ENCODE assay signal across 9 mouse cellular contexts in genomic region chr11:97669829-97670228, GRCm38 (mm10). TPM values are rescaled to one million over a fixed set of nuclear protein-coding genes. Genes with fewer than 3 reads are reported as not detected.
DNase-seq lines count a peak whose midpoint lies in the region; ATAC-seq and TF ChIP-seq lines count a peak whose summit lies in the region.
"Had no signal": no experiment of that assay in that cellular context is flagged by ENCODE, and none has a peak within 500 bp of the region (broad histone marks: within the 10 kb centered on the region; RNA-seq: fewer than 3 reads in every experiment).

No protein-coding gene starts in this region.

- in situ Hi-C loops in ES-E14 (cut with MboI; ENCODE audit: low sequenced_read_pairs in 2 of 2, unreplicated experiment in 2 of 2), result no loop called here

- H3K4me1 ChIP-seq in forebrain, embryonic 10.5 days, result peaks cover 41% of the 10 kb centered on the region
- H3K4me1 ChIP-seq in forebrain, embryonic 11.5 days (replicated peaks; ENCODE audit: control insufficient read depth, insufficient read depth, low read length), result peaks cover 6% of the 10 kb centered on the region
- peaks cover 25 to 69% of the 10 kb centered on the region in 2 experiments for H3K4me1 ChIP-seq in ES-E14 (ENCODE audit: control insufficient read depth in 2 of 2, insufficient read depth in 2 of 2, low read length in 2 of 2, poor library complexity in 1 of 2)
- H3K4me1 ChIP-seq in forebrain, embryonic 15.5 days, result peaks cover 32% of the 10 kb centered on the region
- peaks cover 21% of the 10 kb centered on the region for H3K4me1 ChIP-seq in intestine, embryonic 16.5 days (ENCODE audit: control insufficient read depth, insufficient read depth, low read length)
- H3K4me1 ChIP-seq in olfactory bulb, adult 2 months (ENCODE audit: control insufficient read depth, insufficient read depth, low read length), result peaks cover 46% of the 10 kb centered on the region

- ATAC-seq in forebrain, embryonic 11.5 days (replicated peaks; ENCODE audit: low FRiP score), result no peak
- ATAC-seq in forebrain, embryonic 15.5 days (replicated peaks), result no peak
- peak; percentile 12; the same call in 1 of the 2 replicates for ATAC-seq in intestine, embryonic 16.5 days
- ATAC-seq in erythroblast, adult 5-6 weeks (replicated peaks; ENCODE audit: low FRiP score, poor library complexity, severe bottlenecking), result no peak

- TF ChIP-seq POLR2A in olfactory bulb, adult 2 months (IDR thresholded peaks at IDR 0.05; ENCODE audit: insufficient read depth, low read depth, low read length), result no peak

- no peaks in the 10 kb centered on the region for H3K27me3 ChIP-seq in forebrain, embryonic 10.5 days (ENCODE audit: poor library complexity, severe bottlenecking)
- no peaks in the 10 kb centered on the region for H3K27me3 ChIP-seq in forebrain, embryonic 11.5 days (ENCODE audit: control insufficient read depth, insufficient read depth, low read length)
- no peaks in the 10 kb centered on the region for H3K27me3 ChIP-seq in forebrain, embryonic 15.5 days
- H3K27me3 ChIP-seq in intestine, embryonic 16.5 days (replicated peaks; ENCODE audit: control insufficient read depth, insufficient read depth, low read length), result no peaks in the 10 kb centered on the region

- peak overlapping the region; percentile 48; the same call in 1 of the 2 replicates for H3K27ac ChIP-seq in forebrain, embryonic 10.5 days
- H3K27ac ChIP-seq in forebrain, embryonic 11.5 days (ENCODE audit: low read depth, low read length), result no peak overlapping the region
- H3K27ac ChIP-seq in ES-E14 (ENCODE audit: insufficient read depth, low read depth, low read length, poor library complexity, severe bottlenecking), result peak overlapping the region; percentile 84
- peak overlapping the region; percentile 60 for H3K27ac ChIP-seq in forebrain, embryonic 15.5 days (replicated peaks)
- 0 out of 2 replicates have a peak overlapping the region, but pooled peaks have one; percentile 28 for H3K27ac ChIP-seq in intestine, embryonic 16.5 days (ENCODE audit: low read length)
- H3K27ac ChIP-seq in olfactory bulb, adult 2 months (ENCODE audit: insufficient read depth, low read depth, low read length), result peak overlapping the region; percentile 29; the same call in 1 of the 2 replicates

- TF ChIP-seq CTCF in olfactory bulb, adult 2 months (IDR thresholded peaks at IDR 0.05; ENCODE audit: insufficient read depth, low read depth, low read length), result no peak

- peak overlapping the region; percentile 10; the same call in 1 of the 2 replicates for H3K4me3 ChIP-seq in forebrain, embryonic 10.5 days
- no peak overlapping the region for H3K4me3 ChIP-seq in forebrain, embryonic 11.5 days (ENCODE audit: low read depth, low read length)
- H3K4me3 ChIP-seq in ES-E14 (ENCODE audit: insufficient read depth in 1 of 2, low read depth in 1 of 2, low read length in 2 of 2, poor library complexity in 1 of 2, severe bottlenecking in 1 of 2), result peak overlapping the region; percentile 8 to 51; a peak in 2 of 4 replicates
- no peak overlapping the region for H3K4me3 ChIP-seq in forebrain, embryonic 15.5 days
- no peak overlapping the region for H3K4me3 ChIP-seq in intestine, embryonic 16.5 days (ENCODE audit: low read length)
- no peak overlapping the region for H3K4me3 ChIP-seq in olfactory bulb, adult 2 months (ENCODE audit: insufficient read depth, low read depth, low read length)

- DNase-seq in forebrain, embryonic 10.5 days (ENCODE audit: extremely low spot score, low spot score), result no peak
- DNase-seq in forebrain, embryonic 11.5 days (ENCODE audit: low spot score), result no peak
- DNase-seq in ES-E14 (ENCODE audit: low read depth, low spot score), result no peak
- DNase-seq in layer of hippocampus, adult 18-20 months (ENCODE audit: low spot score in 2 of 2), result no peak

- H3K9me3 ChIP-seq in forebrain, embryonic 10.5 days, result peaks cover 4% of the 10 kb centered on the region; the same call in 1 of the 2 replicates
- no peaks in the 10 kb centered on the region for H3K9me3 ChIP-seq in forebrain, embryonic 11.5 days (ENCODE audit: control insufficient read depth, low read length)
- no peaks in the 10 kb centered on the region for H3K9me3 ChIP-seq in ES-E14 (ENCODE audit: control insufficient read depth, insufficient read depth, low read depth, low read length)
- H3K9me3 ChIP-seq in forebrain, embryonic 15.5 days, result no peaks in the 10 kb centered on the region
- H3K9me3 ChIP-seq in intestine, embryonic 16.5 days (ENCODE audit: control insufficient read depth, low read length), result no peaks in the 10 kb centered on the region

- WGBS in forebrain, embryonic 10.5 days, result 32% methylated on average over 6 of the region's 6 CpGs
- 42% methylated on average over 6 of the region's 6 CpGs for WGBS in forebrain, embryonic 11.5 days
- WGBS in forebrain, embryonic 15.5 days, result 20% methylated on average over 6 of the region's 6 CpGs
- 20% methylated on average over 6 of the region's 6 CpGs for WGBS in intestine, embryonic 16.5 days
- 19% methylated on average over 6 of the region's 6 CpGs for WGBS in olfactory bulb, adult 2 months

- H3K4me2 ChIP-seq in forebrain, embryonic 11.5 days (ENCODE audit: low read depth, low read length, severe bottlenecking), result no peak overlapping the region
- H3K4me2 ChIP-seq in forebrain, embryonic 15.5 days (replicated peaks), result no peak overlapping the region
- H3K4me2 ChIP-seq in intestine, embryonic 16.5 days (ENCODE audit: low read depth, low read length), result no peak overlapping the region

- peaks cover 100% of the 10 kb centered on the region for H3K36me3 ChIP-seq in forebrain, embryonic 10.5 days (replicated peaks)
- H3K36me3 ChIP-seq in forebrain, embryonic 11.5 days (ENCODE audit: control insufficient read depth, insufficient read depth, low read length), result peaks cover 18% of the 10 kb centered on the region
- peaks cover 86% of the 10 kb centered on the region for H3K36me3 ChIP-seq in ES-E14 (ENCODE audit: control insufficient read depth, insufficient read depth, low read length, poor library complexity, severe bottlenecking)
- peaks cover 59% of the 10 kb centered on the region for H3K36me3 ChIP-seq in forebrain, embryonic 15.5 days
- peaks cover 36% of the 10 kb centered on the region for H3K36me3 ChIP-seq in intestine, embryonic 16.5 days (ENCODE audit: control insufficient read depth, insufficient read depth, low read length)

- H3K9ac ChIP-seq in forebrain, embryonic 11.5 days (ENCODE audit: low read length), result no peak overlapping the region
- peak overlapping the region; percentile 59 for H3K9ac ChIP-seq in ES-E14 (ENCODE audit: insufficient read depth, low read depth, low read length, poor library complexity, severe bottlenecking)
- no peak overlapping the region for H3K9ac ChIP-seq in forebrain, embryonic 15.5 days (replicated peaks)
- H3K9ac ChIP-seq in intestine, embryonic 16.5 days (ENCODE audit: low read depth, low read length), result no peak overlapping the region

RNA-seq across cellular contexts. Expression of gene Mllt6, which starts 6.6 kb away (rescaled TPM):
- polyA plus RNA-seq in forebrain, embryonic 10.5 days (2016; fragmentation: Nextera tagmentation; extraction: Ambion mirVana), result 1.5 and 2.5 TPM in 2 replicates
- 3.4 and 4.9 TPM in 2 replicates for polyA plus RNA-seq in forebrain, embryonic 11.5 days (2014; fragmentation: Nextera tagmentation; extraction: Ambion mirVana)
- 113 and 142 TPM in 2 replicates for total RNA-seq in ES-E14 (2012; rRNA removed)
- polyA plus RNA-seq in forebrain, embryonic 15.5 days (2015; fragmentation: Nextera tagmentation; extraction: Ambion mirVana), result 4.3 and 4.7 TPM in 2 replicates
- polyA plus RNA-seq in intestine, embryonic 16.5 days (2015; fragmentation: Nextera tagmentation; extraction: Ambion mirVana), result 2.2 and 2.6 TPM in 2 replicates
- 69.4 and 106 TPM in 2 replicates for polyA plus RNA-seq in olfactory bulb, adult 2 months (2012; ENCODE audit: insufficient read depth, insufficient read length, low replicate concordance, missing spikeins)
- 1.2 and 1.9 TPM in 2 replicates for total RNA-seq in erythroblast, adult 5-6 weeks (2015; ENCODE audit: low replicate concordance)
- total RNA-seq in erythroblast, adult 5-6 weeks (2017; ENCODE audit: low replicate concordance), result 1.5 and 3.9 TPM in 2 replicates
- 100 to 1,000 TPM; 122 to 137 TPM for total RNA-seq in layer of hippocampus, adult 18-20 months (2021)

RNA-seq across cellular contexts. Expression of gene Cisd3, which starts 15.8 kb away (rescaled TPM):
- 17.0 and 21.7 TPM in 2 replicates for polyA plus RNA-seq in forebrain, embryonic 10.5 days (2016; fragmentation: Nextera tagmentation; extraction: Ambion mirVana)
- polyA plus RNA-seq in forebrain, embryonic 11.5 days (2014; fragmentation: Nextera tagmentation; extraction: Ambion mirVana), result 13.5 and 14.0 TPM in 2 replicates
- 49.9 and 66.0 TPM in 2 replicates for total RNA-seq in ES-E14 (2012; rRNA removed)
- 17.4 and 19.5 TPM in 2 replicates for polyA plus RNA-seq in forebrain, embryonic 15.5 days (2015; fragmentation: Nextera tagmentation; extraction: Ambion mirVana)
- polyA plus RNA-seq in intestine, embryonic 16.5 days (2015; fragmentation: Nextera tagmentation; extraction: Ambion mirVana), result 120 and 135 TPM in 2 replicates
- polyA plus RNA-seq in olfactory bulb, adult 2 months (2012; ENCODE audit: insufficient read depth, insufficient read length, low replicate concordance, missing spikeins), result not detected in 2 replicates
- 2.3 TPM in 1 of 2 replicates, not detected in the other for total RNA-seq in erythroblast, adult 5-6 weeks (2015; ENCODE audit: low replicate concordance)
- total RNA-seq in erythroblast, adult 5-6 weeks (2017; ENCODE audit: low replicate concordance), result 1.7 TPM in 1 of 2 replicates, not detected in the other
- total RNA-seq in layer of hippocampus, adult 18-20 months (2021), result 10 to 100 TPM; 51.3 to 52.0 TPM

RNA-seq across cellular contexts. Expression of gene Pcgf2, which starts 30.5 kb away (rescaled TPM):
- 18.4 and 20.9 TPM in 2 replicates for polyA plus RNA-seq in forebrain, embryonic 10.5 days (2016; fragmentation: Nextera tagmentation; extraction: Ambion mirVana)
- polyA plus RNA-seq in forebrain, embryonic 11.5 days (2014; fragmentation: Nextera tagmentation; extraction: Ambion mirVana), result 24.2 and 25.9 TPM in 2 replicates
- total RNA-seq in ES-E14 (2012; rRNA removed), result 20.1 and 28.4 TPM in 2 replicates
- 18.1 and 18.8 TPM in 2 replicates for polyA plus RNA-seq in forebrain, embryonic 15.5 days (2015; fragmentation: Nextera tagmentation; extraction: Ambion mirVana)
- 11.9 and 12.1 TPM in 2 replicates for polyA plus RNA-seq in intestine, embryonic 16.5 days (2015; fragmentation: Nextera tagmentation; extraction: Ambion mirVana)
- not detected in 2 replicates for polyA plus RNA-seq in olfactory bulb, adult 2 months (2012; ENCODE audit: insufficient read depth, insufficient read length, low replicate concordance, missing spikeins)
- total RNA-seq in erythroblast, adult 5-6 weeks (2015; ENCODE audit: low replicate concordance), result 0.77 TPM in 1 of 2 replicates, not detected in the other
- not detected in 2 replicates for total RNA-seq in erythroblast, adult 5-6 weeks (2017; ENCODE audit: low replicate concordance)
- total RNA-seq in layer of hippocampus, adult 18-20 months (2021), result 10 to 100 TPM; 21.7 to 24.6 TPM

RNA-seq across cellular contexts. Expression of gene Psmb3, which starts 33.4 kb away (rescaled TPM):
- 627 and 634 TPM in 2 replicates for polyA plus RNA-seq in forebrain, embryonic 10.5 days (2016; fragmentation: Nextera tagmentation; extraction: Ambion mirVana)
- polyA plus RNA-seq in forebrain, embryonic 11.5 days (2014; fragmentation: Nextera tagmentation; extraction: Ambion mirVana), result 463 and 510 TPM in 2 replicates
- total RNA-seq in ES-E14 (2012; rRNA removed), result 522 and 677 TPM in 2 replicates
- 460 and 475 TPM in 2 replicates for polyA plus RNA-seq in forebrain, embryonic 15.5 days (2015; fragmentation: Nextera tagmentation; extraction: Ambion mirVana)
- 419 and 429 TPM in 2 replicates for polyA plus RNA-seq in intestine, embryonic 16.5 days (2015; fragmentation: Nextera tagmentation; extraction: Ambion mirVana)
- polyA plus RNA-seq in olfactory bulb, adult 2 months (2012; ENCODE audit: insufficient read depth, insufficient read length, low replicate concordance, missing spikeins), result not detected in 2 replicates
- 32.4 and 40.3 TPM in 2 replicates for total RNA-seq in erythroblast, adult 5-6 weeks (2015; ENCODE audit: low replicate concordance)
- total RNA-seq in erythroblast, adult 5-6 weeks (2017; ENCODE audit: low replicate concordance), result 37.0 and 48.2 TPM in 2 replicates
- 100 to 1,000 TPM; 124 to 128 TPM for total RNA-seq in layer of hippocampus, adult 18-20 months (2021)

RNA-seq across cellular contexts. Expression of gene Epop, which starts 40.3 kb away (rescaled TPM):
- polyA plus RNA-seq in forebrain, embryonic 10.5 days (2016; fragmentation: Nextera tagmentation; extraction: Ambion mirVana), result 11.4 and 11.6 TPM in 2 replicates
- 13.8 and 15.8 TPM in 2 replicates for polyA plus RNA-seq in forebrain, embryonic 11.5 days (2014; fragmentation: Nextera tagmentation; extraction: Ambion mirVana)
- 100 and 109 TPM in 2 replicates for total RNA-seq in ES-E14 (2012; rRNA removed)
- polyA plus RNA-seq in forebrain, embryonic 15.5 days (2015; fragmentation: Nextera tagmentation; extraction: Ambion mirVana), result 4.6 and 5.8 TPM in 2 replicates
- polyA plus RNA-seq in intestine, embryonic 16.5 days (2015; fragmentation: Nextera tagmentation; extraction: Ambion mirVana), result 1.1 and 1.3 TPM in 2 replicates
- polyA plus RNA-seq in olfactory bulb, adult 2 months (2012; ENCODE audit: insufficient read depth, insufficient read length, low replicate concordance, missing spikeins), result not detected in 2 replicates
- total RNA-seq in erythroblast, adult 5-6 weeks (2015; ENCODE audit: low replicate concordance), result 0.58 TPM in 1 of 2 replicates, not detected in the other
- not detected in 2 replicates for total RNA-seq in erythroblast, adult 5-6 weeks (2017; ENCODE audit: low replicate concordance)
- 10 to 100 TPM; 46.1 to 48.8 TPM for total RNA-seq in layer of hippocampus, adult 18-20 months (2021)
- total RNA-seq: MEL had no signal

Comparison
In these comparisons a context has a peak if more than half of its experiments do, and no peak if none do; other contexts are left out.
1. H3K4me3 ChIP-seq: peak in forebrain, embryonic 10.5 days (single experiment) and ES-E14 (2 of 2); none in forebrain, embryonic 11.5 days (single experiment), forebrain, embryonic 15.5 days (single experiment), intestine, embryonic 16.5 days (single experiment) and olfactory bulb, adult 2 months (single experiment).
2. RNA of gene Mllt6, which starts 6.6 kb away (polyA plus RNA-seq): 69.4 to 106 TPM in olfactory bulb, adult 2 months; 4.3 to 4.7 TPM in forebrain, embryonic 15.5 days, 3.4 to 4.9 TPM in forebrain, embryonic 11.5 days, 2.2 to 2.6 TPM in intestine, embryonic 16.5 days and 1.5 to 2.5 TPM in forebrain, embryonic 10.5 days; every median in the first group is over 10 times any median in the second.